Mouse (Mus musculus): ENCODE results near the gene Anxa11. TPM values are rescaled to one million over a fixed set of nuclear protein-coding genes. Genes with fewer than 3 reads are reported as not detected.
"Not testable (repeated sequence)": the region's sequence is repeated elsewhere in the genome, so short reads cannot be mapped to it uniquely, and the experiment has no call there.

The Anxa11 gene
- polyA plus RNA-seq, 1 experiment, result 59.2 TPM

DNA sequence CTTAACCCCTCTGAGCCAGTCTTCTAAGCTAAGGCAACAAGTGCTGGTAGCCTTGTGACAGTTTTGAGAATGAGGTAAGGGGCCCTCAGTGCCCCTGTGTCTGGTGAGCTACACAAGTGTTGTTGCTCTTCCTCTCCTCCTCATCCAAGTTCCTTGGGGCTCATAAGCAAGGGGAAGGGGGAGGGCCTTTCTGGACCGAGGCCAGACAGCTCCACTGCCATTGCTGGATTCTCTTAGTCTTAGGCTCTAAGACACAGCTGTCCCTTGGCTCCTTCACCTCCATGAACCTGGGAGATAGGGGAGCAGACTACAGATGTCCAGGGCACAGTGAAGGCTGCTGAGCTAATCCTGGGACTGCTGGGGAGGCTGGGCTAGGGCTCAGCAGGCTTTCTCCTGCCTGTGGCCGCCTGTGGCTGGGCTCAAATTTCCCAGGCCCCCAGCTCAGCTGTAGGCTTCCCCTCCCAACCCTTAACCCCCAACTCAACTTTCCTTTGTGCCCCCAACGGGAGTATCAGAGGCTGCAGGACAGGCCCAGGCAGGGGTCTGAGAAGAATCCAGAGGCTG lies 38.6 kb upstream of the Anxa11 start:
- no peak overlapping the region for H3K4me3 ChIP-seq (ENCODE audit: control insufficient read depth, low read depth, low read length)
- H3K27ac ChIP-seq (ENCODE audit: control insufficient read depth, insufficient read depth, low read depth, low read length), result no peak overlapping the region
- peaks cover 12% of the 10 kb centered on the region for H3K4me1 ChIP-seq (ENCODE audit: control insufficient read depth, insufficient read depth, low read length)
- H3K27me3 ChIP-seq (ENCODE audit: control insufficient read depth, insufficient read depth, low read length), result no peaks in the 10 kb centered on the region
- no peak for TF ChIP-seq CTCF (IDR thresholded peaks at IDR 0.05; ENCODE audit: control insufficient read depth, insufficient read depth, insufficient replicate concordance, low read depth, low read length)
- no peak for TF ChIP-seq POLR2A (IDR thresholded peaks at IDR 0.05; ENCODE audit: control insufficient read depth, low read depth, low read length)
- H3K36me3 ChIP-seq (ENCODE audit: control insufficient read depth, insufficient read depth, low read length), result no peaks in the 10 kb centered on the region

DNA sequence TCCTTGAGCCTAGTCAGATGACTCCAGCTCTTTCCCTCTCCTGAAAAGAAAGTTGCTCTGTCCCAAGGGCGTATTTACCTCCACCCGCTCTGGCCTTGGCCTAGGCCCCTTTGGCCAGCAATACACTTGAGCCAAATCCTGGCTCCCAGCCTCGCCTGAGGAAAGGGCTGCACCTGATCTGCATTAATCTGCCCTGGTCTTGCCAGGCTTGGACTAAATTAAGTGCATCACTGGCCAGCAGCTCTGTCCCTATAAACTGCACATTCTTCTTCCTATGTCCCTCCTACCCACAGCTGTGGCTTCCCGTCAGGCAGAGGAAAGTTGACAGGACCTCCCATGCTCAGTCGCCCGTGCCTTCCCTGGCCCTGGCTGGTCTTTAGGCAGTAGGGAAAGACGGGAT lies 36.1 kb upstream of the Anxa11 start:
- Histone ChIP-seq H3K27me3 (ENCODE audit: control insufficient read depth, insufficient read depth, low read length) (no peaks in the 10 kb centered on the region), H3K4me1 (ENCODE audit: control insufficient read depth, insufficient read depth, low read length) (peaks cover 12% of the 10 kb centered on the region), H3K4me3 (ENCODE audit: control insufficient read depth, low read depth, low read length) (no peak overlapping the region), H3K36me3 (ENCODE audit: control insufficient read depth, insufficient read depth, low read length) (no peaks in the 10 kb centered on the region), H3K27ac (ENCODE audit: control insufficient read depth, insufficient read depth, low read depth, low read length) (peak overlapping the region; percentile 25)
- TF ChIP-seq CTCF (IDR thresholded peaks at IDR 0.05; ENCODE audit: control insufficient read depth, insufficient read depth, insufficient replicate concordance, low read depth, low read length) (no peak), POLR2A (IDR thresholded peaks at IDR 0.05; ENCODE audit: control insufficient read depth, low read depth, low read length) (no peak)

DNA sequence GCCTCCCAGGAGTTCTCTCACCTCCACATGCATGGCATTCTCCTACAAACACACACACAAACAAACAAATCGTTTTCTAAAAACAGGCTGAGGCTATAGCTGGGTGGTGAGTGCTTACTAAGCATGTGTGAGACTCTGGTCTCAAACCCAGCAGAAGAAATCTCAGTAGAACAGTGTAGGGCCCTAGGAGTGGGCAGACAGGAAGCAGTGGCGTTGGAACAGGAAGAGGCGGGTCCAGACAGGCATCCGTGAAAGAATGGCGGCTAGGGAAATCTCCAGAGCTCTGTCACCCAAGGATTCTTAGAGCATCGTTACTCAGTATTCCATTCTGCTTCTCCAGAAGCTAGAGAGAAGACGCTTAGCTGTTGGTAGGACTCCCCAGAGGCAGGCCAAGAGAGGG lies 35.4 kb upstream of the Anxa11 start:
- peaks cover 12% of the 10 kb centered on the region for H3K4me1 ChIP-seq (ENCODE audit: control insufficient read depth, insufficient read depth, low read length)
- H3K27me3 ChIP-seq (ENCODE audit: control insufficient read depth, insufficient read depth, low read length), result no peaks in the 10 kb centered on the region
- H3K4me3 ChIP-seq (ENCODE audit: control insufficient read depth, low read depth, low read length), result no peak overlapping the region
- no peak for TF ChIP-seq POLR2A (IDR thresholded peaks at IDR 0.05; ENCODE audit: control insufficient read depth, low read depth, low read length)
- no peak for TF ChIP-seq CTCF (IDR thresholded peaks at IDR 0.05; ENCODE audit: control insufficient read depth, insufficient read depth, insufficient replicate concordance, low read depth, low read length)
- no peaks in the 10 kb centered on the region for H3K36me3 ChIP-seq (ENCODE audit: control insufficient read depth, insufficient read depth, low read length)
- H3K27ac ChIP-seq (ENCODE audit: control insufficient read depth, insufficient read depth, low read depth, low read length), result no peak overlapping the region

DNA sequence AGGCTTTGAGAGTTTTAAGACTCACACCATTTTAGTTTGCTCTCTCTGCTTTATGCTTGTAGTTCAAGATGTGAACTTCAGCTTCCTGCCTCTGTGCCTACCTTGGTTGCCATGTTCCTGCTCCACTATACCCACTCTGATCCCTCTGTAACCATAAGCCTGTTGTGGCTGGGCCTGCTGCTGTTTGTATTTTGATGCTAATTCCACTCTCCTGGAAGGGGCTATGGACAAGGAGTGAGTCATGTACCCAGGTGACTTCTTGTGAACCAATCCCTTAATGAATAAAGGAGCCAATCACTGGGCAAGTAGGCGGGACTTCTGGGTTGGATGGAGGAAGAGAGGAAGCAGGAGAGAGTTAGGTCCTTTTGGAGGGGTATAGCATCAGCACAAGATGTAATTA lies 30.9 kb upstream of the Anxa11 start:
- not testable (repeated sequence) for H3K27ac ChIP-seq (ENCODE audit: control insufficient read depth, insufficient read depth, low read depth, low read length); H3K27me3 ChIP-seq (ENCODE audit: control insufficient read depth, insufficient read depth, low read length); H3K4me1 ChIP-seq (ENCODE audit: control insufficient read depth, insufficient read depth, low read length); H3K4me3 ChIP-seq (ENCODE audit: control insufficient read depth, low read depth, low read length); H3K36me3 ChIP-seq (ENCODE audit: control insufficient read depth, insufficient read depth, low read length)

DNA sequence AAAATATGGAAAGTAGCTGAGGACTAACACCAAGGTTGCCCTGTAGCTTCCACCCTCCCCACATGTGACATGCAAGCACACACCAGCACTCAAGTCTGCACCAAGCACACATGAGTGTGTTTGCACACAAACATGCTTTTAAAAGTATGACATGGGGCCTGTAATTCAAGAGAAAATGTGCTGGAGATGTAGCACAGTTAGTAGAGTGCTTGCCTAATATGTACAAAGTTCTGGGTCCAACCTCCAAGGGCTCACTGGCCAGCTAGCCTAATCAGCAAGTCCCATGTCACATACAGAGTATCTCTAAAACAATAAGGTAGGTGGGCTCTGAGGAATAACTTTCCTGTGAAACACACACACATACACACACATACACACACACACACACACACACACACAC lies 27.8 kb upstream of the Anxa11 start:
- Histone ChIP-seq H3K4me1 (ENCODE audit: control insufficient read depth, insufficient read depth, low read length) (no peaks in the 10 kb centered on the region), H3K4me3 (ENCODE audit: control insufficient read depth, low read depth, low read length) (no peak overlapping the region), H3K36me3 (ENCODE audit: control insufficient read depth, insufficient read depth, low read length) (no peaks in the 10 kb centered on the region), H3K27me3 (ENCODE audit: control insufficient read depth, insufficient read depth, low read length) (no peaks in the 10 kb centered on the region), H3K27ac (ENCODE audit: control insufficient read depth, insufficient read depth, low read depth, low read length) (no peak overlapping the region)
- TF ChIP-seq POLR2A (IDR thresholded peaks at IDR 0.05; ENCODE audit: control insufficient read depth, low read depth, low read length), result no peak
- no peak for TF ChIP-seq CTCF (IDR thresholded peaks at IDR 0.05; ENCODE audit: control insufficient read depth, insufficient read depth, insufficient replicate concordance, low read depth, low read length)

DNA sequence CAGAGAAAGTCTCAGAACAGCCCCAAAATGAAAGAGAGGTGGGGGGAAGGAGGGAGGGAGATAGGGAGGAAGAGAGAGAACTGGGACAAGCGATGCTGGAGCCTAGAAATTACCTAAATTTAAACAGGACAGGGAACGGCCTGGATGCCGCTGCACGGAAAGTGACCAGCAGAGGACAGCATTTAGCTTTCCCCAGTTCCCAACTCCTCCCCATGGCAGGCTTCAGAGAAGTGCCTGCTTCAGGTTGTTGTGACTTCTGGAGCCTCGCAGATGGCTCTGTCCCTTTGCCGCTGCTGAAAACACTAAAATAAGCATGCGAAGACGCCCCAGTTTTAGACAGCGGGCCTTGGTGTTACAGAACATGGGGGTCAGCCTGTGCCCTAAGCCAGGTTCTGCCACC lies 25.5 kb upstream of the Anxa11 start:
- no peaks in the 10 kb centered on the region for H3K27me3 ChIP-seq (ENCODE audit: control insufficient read depth, insufficient read depth, low read length)
- H3K4me3 ChIP-seq (ENCODE audit: control insufficient read depth, low read depth, low read length), result no peak overlapping the region
- no peaks in the 10 kb centered on the region for H3K36me3 ChIP-seq (ENCODE audit: control insufficient read depth, insufficient read depth, low read length)
- H3K4me1 ChIP-seq (ENCODE audit: control insufficient read depth, insufficient read depth, low read length), result no peaks in the 10 kb centered on the region
- H3K27ac ChIP-seq (ENCODE audit: control insufficient read depth, insufficient read depth, low read depth, low read length), result no peak overlapping the region
- TF ChIP-seq POLR2A (IDR thresholded peaks at IDR 0.05; ENCODE audit: control insufficient read depth, low read depth, low read length), result no peak
- TF ChIP-seq CTCF (IDR thresholded peaks at IDR 0.05; ENCODE audit: control insufficient read depth, insufficient read depth, insufficient replicate concordance, low read depth, low read length), result peak; percentile 83; the same call in 1 of the 2 replicates

DNA sequence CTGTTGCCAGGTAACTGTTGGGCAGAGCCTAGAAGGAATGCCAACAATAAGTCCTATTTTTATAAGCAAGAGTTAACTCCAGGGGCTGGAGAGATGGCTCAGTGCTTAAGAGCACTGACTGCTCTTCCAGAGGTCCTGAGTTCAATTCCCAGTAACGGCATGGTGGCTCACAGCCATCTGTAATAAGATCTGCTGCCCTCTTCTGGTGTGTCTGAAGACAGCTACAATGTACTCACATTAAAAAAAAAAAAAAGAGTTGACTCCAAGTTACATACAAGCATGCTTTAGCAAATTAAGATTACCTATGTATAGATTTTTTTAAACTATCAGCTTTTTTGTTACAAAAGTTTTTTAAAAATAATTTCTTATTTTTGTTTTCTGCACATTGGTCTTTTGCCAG lies 19.4 kb upstream of the Anxa11 start:
- Histone ChIP-seq H3K27ac (ENCODE audit: control insufficient read depth, insufficient read depth, low read depth, low read length) (no peak overlapping the region), H3K36me3 (ENCODE audit: control insufficient read depth, insufficient read depth, low read length) (no peaks in the 10 kb centered on the region), H3K4me3 (ENCODE audit: control insufficient read depth, low read depth, low read length) (no peak overlapping the region), H3K27me3 (ENCODE audit: control insufficient read depth, insufficient read depth, low read length) (no peaks in the 10 kb centered on the region), H3K4me1 (ENCODE audit: control insufficient read depth, insufficient read depth, low read length) (peaks cover 3% of the 10 kb centered on the region; the same call in 1 of the 2 replicates)
- TF ChIP-seq POLR2A (IDR thresholded peaks at IDR 0.05; ENCODE audit: control insufficient read depth, low read depth, low read length), result no peak
- TF ChIP-seq CTCF (IDR thresholded peaks at IDR 0.05; ENCODE audit: control insufficient read depth, insufficient read depth, insufficient replicate concordance, low read depth, low read length), result no peak

DNA sequence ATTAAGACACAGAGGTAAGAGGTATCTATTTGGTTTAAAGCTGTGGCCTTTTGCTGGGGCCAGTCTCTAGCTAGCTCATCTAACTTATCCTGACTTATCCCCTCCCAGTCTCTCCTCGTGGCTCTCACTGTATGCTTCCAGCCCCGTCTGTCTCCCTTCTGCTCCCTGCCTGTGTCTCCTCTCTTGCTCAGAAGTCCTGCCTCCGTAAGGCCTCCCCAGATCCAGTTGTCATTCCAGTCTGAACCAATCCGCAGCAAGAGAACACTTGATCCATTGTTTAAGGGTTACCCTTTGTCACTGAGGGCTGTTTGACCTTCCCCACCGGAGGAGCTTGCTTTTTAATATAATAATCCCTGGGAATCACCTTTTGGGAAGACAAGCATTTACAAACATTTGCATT lies 17.0 kb upstream of the Anxa11 start:
- Histone ChIP-seq H3K36me3 (ENCODE audit: control insufficient read depth, insufficient read depth, low read length) (no peaks in the 10 kb centered on the region), H3K4me3 (ENCODE audit: control insufficient read depth, low read depth, low read length) (no peak overlapping the region), H3K27me3 (ENCODE audit: control insufficient read depth, insufficient read depth, low read length) (no peaks in the 10 kb centered on the region), H3K4me1 (ENCODE audit: control insufficient read depth, insufficient read depth, low read length) (peaks cover 3% of the 10 kb centered on the region; the same call in 1 of the 2 replicates), H3K27ac (ENCODE audit: control insufficient read depth, insufficient read depth, low read depth, low read length) (no peak overlapping the region)
- no peak for TF ChIP-seq CTCF (IDR thresholded peaks at IDR 0.05; ENCODE audit: control insufficient read depth, insufficient read depth, insufficient replicate concordance, low read depth, low read length)

Data from testis, adult 2 months (tissue).